Mouse (Mus musculus) B cell, adult 2 months (primary cell): Measurements from ENCODE around the gene Pank4.

Experiments
- DNase-seq, 2 experiments: peaks; one replicate each; pipeline ENCODE4 v3.0.0; 2022

Gene Pank4

DNA sequence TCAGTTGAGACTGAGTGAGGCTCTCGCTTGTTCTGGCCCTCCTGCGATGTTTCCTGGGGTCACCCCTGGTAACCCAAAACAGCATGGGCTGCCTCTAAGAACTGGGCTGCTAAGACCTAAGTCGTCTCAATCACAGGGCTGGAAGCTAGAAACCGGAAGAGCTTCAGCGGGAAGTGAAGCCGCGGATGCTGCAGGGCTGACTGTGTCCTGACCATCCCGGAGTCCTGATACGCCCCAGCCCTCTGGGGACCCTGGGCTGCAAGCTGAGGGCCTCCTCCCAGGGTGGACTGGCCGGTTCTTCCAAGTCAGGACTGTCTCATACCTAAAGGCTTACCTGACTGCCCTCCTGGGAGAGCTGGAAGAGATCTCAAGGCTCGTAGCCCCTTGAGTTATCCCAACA lies 52.9 kb downstream of the Pank4 start:
- no peak for DNase-seq

DNA sequence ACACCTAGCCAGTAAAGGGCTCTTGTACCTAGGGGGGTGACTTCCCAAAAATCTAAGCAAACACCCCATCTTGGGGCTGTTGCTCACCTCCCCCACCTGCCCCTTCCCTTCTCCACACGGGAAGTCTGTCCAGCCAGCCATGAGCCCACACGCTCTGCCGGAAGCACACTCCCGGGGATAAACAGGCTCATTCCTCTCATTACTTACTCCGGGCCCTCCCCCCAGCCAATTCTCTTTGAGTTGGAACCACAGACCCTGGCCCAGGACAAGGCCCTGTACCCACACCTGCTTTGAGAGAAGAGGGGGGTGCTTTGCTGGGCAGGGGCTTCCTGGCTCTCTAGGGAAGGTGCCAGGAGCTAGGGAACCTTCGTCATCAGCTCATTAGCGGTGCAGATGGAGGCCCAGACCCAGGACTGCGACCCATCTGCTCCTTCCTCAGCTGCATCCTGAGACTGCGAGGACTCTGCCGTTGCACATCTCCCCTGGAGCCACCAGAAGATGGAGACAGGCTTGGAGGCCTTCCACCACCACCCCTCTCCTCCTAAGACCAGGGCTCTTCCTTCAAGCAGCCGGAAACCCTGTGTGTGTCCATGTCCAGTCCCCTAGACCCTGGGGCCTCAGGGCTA lies 53.4 kb downstream of the Pank4 start:
- DNase-seq: no peak

DNA sequence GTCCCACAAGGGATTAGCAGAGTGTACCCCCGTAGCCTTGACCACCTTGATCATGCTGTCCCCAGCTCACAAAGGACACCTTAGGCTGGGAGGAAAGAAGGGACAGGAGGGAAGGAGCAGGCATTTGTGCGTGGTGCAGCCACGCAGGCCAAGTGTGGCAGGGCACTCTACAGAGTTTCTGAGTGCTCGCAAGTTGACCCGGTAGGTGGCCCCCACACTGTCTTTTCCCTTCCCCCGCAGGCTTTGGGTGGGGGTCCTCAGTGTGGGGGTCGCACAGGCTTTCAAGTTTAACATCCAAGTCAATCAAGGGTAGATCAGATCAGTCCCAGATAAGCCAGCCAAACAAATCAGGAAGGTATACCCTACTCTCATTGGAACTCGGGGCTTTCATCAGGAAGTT lies 54.1 kb downstream of the Pank4 start:
- DNase-seq: no peak

DNA sequence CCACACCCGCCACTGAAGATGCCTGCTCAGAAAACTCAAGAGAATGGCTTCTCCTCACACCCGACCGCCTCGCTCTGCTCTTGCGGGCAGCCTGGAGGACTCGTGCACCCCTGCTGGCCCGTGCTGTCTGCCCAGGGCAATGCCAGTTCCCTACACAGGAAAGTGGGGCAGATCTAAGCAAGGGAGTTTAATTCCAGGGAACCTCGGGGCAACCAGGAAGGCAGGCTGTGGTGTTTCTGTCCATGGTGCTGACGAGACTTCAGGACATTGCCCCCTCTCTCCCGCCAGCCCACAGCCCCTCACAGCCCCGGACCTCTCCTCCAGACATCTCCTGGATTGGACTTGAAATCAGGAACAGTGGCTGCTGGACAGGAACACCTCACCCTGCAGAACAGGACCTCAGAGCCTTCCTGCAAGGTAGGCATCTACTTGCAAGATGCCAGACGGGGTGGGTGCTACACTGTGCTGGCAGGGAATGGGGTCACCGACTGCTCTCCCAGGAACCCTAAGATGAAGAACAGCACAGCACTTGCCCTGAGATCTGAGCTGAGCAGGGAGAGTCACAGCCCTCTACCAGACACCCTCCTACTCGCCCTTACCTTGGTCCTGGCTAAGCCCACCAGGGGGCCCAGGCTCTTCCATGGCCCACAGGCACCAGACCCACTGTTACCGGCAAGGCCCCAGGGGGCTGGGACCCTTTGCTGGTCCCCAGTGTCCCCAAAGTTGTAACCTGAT lies 54.8 kb downstream of the Pank4 start:
- DNase-seq: no peak

DNA sequence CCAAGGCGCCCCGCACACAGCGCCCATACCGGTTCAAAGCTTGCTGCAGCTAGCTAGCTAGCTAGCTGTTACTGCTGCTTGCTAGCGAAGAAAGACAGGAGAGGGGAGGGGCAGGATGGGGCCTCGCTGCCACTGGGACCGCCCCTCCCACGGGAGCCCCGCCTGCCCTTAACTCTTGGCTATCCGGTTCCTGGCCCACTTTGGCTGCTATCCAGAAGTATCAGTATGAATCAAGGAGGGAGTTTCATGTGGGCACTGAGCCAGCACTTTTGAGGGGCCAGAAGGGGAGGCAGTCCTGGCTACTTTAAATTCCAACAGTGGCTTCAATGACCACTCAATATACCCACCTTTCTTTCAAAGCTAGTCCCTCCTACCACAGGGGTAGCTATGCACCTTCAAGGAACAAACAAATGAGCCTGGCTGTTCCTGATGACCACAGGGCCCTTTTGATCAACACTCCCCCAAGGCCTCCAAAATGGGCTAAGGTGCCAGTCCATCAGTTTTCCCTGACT lies 55.5 kb downstream of the Pank4 start:
- DNase-seq: no peak

DNA sequence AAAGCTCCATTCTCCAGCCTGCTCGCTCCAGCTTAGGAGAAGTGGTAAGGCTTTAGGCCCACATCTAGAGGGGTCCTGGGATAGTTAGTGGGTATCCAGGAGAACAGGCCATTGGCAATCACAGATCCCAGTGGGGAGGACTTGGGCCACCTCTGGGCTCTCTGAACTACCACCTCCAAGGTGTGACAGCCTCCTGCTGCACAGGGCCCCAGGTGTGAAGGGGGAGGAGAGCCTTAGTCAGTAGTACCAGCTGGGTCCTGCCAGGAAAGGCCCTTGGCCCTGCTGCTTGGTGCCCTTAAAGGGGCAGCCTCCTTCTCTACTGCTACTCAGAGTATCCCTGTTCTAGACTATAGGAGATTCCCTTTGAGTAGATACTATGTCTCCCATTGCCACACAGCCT lies 56.2 kb downstream of the Pank4 start:
- no peak for DNase-seq

DNA sequence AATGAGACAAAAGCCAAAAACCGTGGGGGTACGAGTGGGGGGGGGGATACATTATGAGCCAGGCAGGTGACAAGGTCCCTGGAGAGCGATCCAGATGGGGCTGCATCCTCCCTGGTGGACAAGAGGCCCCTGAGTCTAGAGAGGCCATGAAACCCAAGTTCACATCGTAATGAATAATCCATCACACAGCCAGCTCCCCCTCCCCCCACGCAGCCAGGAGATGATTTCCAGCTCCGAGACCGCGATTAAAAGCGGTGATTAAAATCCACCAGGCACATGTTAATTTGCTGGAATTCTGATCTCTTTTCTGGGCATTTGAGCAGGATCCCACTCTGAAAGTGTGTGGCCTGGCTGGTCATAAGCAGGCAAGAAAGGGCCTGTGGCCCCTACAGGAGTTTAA lies 56.9 kb downstream of the Pank4 start:
- DNase-seq: no peak

DNA sequence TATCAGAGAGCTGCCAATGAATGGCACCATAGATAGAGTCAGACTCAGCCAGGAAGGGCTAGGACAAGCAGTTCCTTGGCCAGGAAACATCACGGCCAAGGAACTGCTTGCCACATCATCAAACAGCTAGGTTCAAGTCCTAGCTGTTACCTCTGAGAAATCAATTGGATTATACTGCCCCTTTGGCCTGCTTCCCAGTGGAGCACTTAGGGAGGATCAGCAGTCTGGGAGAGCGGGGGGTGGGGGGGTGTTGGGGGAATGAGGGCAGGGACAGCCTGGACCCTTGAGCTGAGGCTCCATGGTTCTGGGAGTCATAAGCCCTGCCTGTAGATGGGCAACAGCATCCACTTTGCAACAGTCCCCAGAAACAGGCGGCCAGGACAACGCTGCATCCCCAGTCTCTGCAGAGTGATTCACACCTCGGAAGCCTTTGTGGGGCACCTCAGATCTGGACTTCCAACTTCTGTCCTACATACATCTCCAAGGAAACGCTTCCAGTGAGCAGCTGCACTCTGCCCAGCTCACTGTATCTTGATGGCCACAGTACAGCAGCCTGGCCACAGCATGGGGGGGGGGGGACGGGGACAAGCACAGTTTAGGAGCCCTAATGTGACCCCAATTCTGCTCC lies 58.4 kb downstream of the Pank4 start:
- no peak for DNase-seq

DNA sequence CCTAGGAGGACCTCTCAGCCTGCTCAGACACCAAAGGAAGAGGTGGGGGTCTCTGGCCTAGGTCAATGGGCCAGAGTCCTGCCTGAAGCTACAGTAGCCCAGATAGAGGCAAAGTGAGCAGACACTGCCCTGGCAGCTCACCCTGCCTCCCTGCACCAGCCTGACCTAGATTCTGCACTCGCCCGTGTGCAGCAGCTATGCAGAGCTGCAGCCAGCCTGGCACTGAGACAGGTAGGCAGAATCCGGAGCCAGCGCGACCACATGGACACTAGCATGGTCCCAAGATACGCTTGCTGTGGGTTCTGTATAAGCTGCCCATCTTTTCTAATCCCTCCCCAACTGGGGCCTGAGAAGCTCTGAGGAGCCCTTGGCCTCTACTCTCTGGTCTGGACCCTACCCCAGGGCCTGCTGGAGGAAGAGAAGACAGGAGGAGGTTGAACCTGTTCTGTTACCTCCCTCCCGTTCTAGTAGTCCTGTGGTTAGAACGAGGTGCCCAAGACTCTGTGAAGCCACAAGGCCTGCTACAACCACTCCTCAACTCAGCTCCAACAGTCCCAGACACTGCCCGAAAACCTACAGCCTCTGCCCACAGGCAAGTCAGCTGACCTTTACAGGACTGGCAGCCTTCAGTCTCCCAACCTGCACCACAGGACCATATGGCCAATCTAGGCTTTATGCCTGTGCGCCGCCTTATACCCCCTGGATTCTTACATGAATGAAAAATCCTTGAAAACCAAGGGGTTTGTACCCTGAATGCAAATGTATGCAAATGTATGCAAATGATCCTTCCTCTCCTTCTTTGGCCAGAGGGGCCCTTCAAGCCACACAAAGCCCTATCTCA lies 60.5 kb downstream of the Pank4 start:
- DNase-seq: no peak
